Mouse (Mus musculus) small intestine, adult 2 months (tissue): ENCODE measurements around the gene Ypel3.

Experiments used
- CTCF ChIP-seq: fragments of 200-500 bp; IDR thresholded peaks from 2 replicates; pipeline ENCODE4 v1.5.1; 2012; ENCODE audit warnings: low read depth, mild to moderate bottlenecking, control low read depth, inconsistent platforms, low read length, moderate library complexity, mixed read lengths; ENCODE audit not compliant: insufficient replicate concordance, insufficient read length; ENCODE audit errors: extremely low read depth
- POLR2A ChIP-seq: fragments of 200-500 bp; IDR thresholded peaks from 2 replicates; pipeline ENCODE4 v1.6.1; 2012; ENCODE audit warnings: low read depth, mild to moderate bottlenecking, control low read depth, inconsistent platforms, low read length, moderate library complexity

DNA sequence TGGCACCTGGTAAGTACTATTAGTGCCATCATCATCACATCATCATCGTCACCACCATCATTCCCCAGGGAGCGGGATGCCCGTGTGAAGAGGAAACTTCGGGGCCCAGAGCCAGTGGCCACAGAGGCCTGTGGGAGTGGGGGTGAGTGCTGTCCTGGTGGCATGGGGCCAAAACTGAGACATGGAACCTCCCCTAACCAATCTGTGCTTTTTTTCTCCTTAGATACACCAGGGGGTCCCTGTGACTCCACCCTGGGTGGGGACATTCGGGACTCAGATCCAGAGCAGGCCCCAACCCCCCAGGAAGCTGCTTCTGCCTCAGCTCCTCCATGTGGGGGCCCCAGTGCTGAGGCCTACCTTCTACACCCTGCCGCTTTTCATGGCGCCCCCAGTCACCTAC, 7.7 kb downstream of the Ypel3 start:
- TF ChIP-seq CTCF (no peak), POLR2A (no peak)
